Mouse (Mus musculus) cerebellum, adult 2 months (tissue): Measurements from ENCODE around the gene Wasf1.

Experiments used
- CTCF ChIP-seq: fragments of 200-500 bp; IDR thresholded peaks from 2 replicates; pipeline ENCODE4 v1.5.1; 2011; ENCODE audit warnings: low read depth, mild to moderate bottlenecking, control low read depth, low read length, moderate library complexity, borderline replicate concordance; ENCODE audit not compliant: insufficient read depth
- POLR2A ChIP-seq: fragments of 200-500 bp; IDR thresholded peaks from 2 replicates; pipeline ENCODE4 v1.6.1; 2011; ENCODE audit warnings: low read length, control low read depth, borderline replicate concordance; ENCODE audit not compliant: insufficient read depth

DNA sequence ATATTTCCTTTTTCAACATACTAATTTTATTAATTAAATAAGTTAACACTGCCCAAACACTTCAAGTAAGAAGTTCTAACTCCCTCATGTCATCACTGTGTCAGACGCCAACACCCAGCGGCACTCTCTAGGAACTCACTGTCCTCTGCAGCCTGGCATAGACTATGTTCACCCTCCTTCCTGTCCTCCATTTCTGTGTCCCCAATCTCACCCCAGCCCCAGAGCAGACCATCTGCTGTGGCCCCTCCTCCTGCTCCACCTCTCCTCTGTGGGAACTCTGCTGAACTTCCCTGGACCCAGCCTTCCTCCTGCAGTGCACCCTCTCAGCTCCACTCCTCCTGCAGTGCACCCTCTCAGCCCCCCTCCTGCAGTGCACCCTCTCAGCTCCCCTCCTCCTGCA is 15.2 kb upstream of the Wasf1 start:
- no peak for TF ChIP-seq CTCF
- TF ChIP-seq POLR2A: no peak
